Mouse (Mus musculus): ENCODE results near the gene Taf1d.

DNA sequence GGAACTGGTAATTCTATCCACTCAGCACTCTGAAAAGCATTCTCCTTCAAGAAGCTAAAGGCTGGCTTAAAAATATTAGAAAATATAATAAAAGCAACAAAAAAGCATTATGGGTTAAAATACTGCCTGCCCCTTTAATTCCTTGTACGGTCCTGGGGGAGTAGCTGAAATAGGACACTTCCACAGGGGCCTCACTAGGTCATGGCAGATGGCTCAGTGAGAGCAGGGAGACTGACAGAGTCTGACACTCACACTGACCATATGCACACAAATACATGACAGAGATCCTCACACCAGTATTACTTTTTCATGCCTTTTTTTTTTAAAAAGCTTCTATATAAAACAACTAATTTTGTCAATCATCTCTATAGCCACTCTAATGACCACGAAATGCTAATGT is 43.9 kb downstream of the Taf1d start:
- TF ChIP-seq POLR2A (IDR thresholded peaks at IDR 0.05; ENCODE audit: low read depth, low read length): no peak
- TF ChIP-seq CTCF (IDR thresholded peaks at IDR 0.05; ENCODE audit: borderline replicate concordance, insufficient read depth, low read length): no peak

Data from embryonic fibroblast, embryonic 13.5 days (primary cell).